Mouse (Mus musculus): ENCODE measurements around the gene Sycn.
A peak's percentile ranks its signal among the peaks of the same experiment; 100 is the strongest.

DNA sequence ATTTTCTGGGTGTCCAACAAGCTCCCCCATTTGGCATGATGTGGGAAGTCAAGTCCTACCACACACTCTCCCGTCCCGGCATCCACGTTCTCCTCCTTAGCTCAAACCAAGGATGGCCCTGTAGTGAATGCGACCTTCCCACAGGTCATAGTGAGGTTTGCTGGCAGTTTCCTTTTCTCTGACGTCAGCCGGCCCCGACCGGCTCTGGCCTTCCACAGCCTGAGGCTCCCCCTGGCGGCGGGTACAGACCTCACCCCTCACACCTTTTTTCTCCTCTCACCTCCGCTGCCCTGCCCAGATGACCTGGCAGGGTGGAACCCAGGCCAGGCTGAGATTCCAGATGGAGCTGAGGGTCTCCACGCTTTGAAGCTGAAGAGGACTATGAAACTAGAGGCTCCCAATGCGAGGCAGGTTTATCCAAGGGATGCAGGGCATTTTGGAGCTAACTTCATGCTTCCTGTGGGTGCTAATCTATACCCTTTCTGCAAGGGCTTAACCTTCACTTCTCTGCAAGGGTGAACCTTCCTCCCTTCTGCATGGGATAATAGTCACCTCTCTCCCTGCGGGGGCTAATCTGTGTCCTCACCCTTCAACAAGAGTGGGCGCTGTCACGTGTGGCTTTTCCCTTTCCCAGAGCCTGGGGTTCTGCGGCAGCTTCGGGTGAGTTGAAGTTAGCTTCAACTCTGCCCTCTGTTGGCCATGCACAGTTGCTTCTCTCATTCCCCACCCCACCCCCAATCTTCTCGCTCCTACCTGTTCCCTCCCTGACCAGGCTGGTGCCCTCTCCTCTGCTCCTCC is 12.6 kb upstream of the Sycn start:
- no peak for TF ChIP-seq POLR2A (IDR thresholded peaks at IDR 0.05; ENCODE audit: control insufficient read depth in 1 of 2, insufficient read depth in 1 of 2, low read depth in 1 of 2, low read length in 2 of 2, poor library complexity in 1 of 2)
- TF ChIP-seq MAX (IDR thresholded peaks at IDR 0.05; ENCODE audit: low read length), result no peak
- TF ChIP-seq MYC (IDR thresholded peaks at IDR 0.05; ENCODE audit: low read depth, low read length), result no peak
- TF ChIP-seq CTCF (IDR thresholded peaks at IDR 0.05 in 2 of 3, conservative IDR thresholded peaks at IDR 0.05 in 1 of 3; ENCODE audit: control insufficient read depth in 1 of 3, insufficient read depth in 1 of 3, low read depth in 2 of 3, low read length in 3 of 3, poor library complexity in 1 of 3, severe bottlenecking in 1 of 3), result peak; percentile 75 to 98 (median 92)
- TF ChIP-seq E2F4 (IDR thresholded peaks at IDR 0.05; ENCODE audit: borderline replicate concordance, low read depth, low read length), result no peak
- no peak for TF ChIP-seq UBTF (IDR thresholded peaks at IDR 0.05; ENCODE audit: borderline replicate concordance, insufficient read depth, low read depth, low read length)
- TF ChIP-seq GATA1 (IDR thresholded peaks at IDR 0.05; ENCODE audit: low read depth, low read length), result no peak
- TF ChIP-seq SIN3A (IDR thresholded peaks at IDR 0.05; ENCODE audit: low read length), result no peak
- TF ChIP-seq KAT2A (conservative IDR thresholded peaks at IDR 0.05; ENCODE audit: low read depth, low read length), result no peak
- no peak for TF ChIP-seq JUND (IDR thresholded peaks at IDR 0.05; ENCODE audit: low read depth, low read length)
- TF ChIP-seq MXI1 (IDR thresholded peaks at IDR 0.05; ENCODE audit: low read depth, low read length), result no peak
- no peak for TF ChIP-seq BHLHE40 (IDR thresholded peaks at IDR 0.05; ENCODE audit: borderline replicate concordance, low read depth, low read length)

Data from MEL (cell line).